Mouse (Mus musculus) hematopoietic stem cell, adult 5-6 weeks (primary cell): Measurements from ENCODE around the gene Eml4. TPM values are rescaled to one million over a fixed set of nuclear protein-coding genes. Genes with fewer than 3 reads are reported as not detected.

ENCODE experiments used
- ATAC-seq, 2 experiments: fragments of 125-278 bp in 1 of 2; replicated peaks in 1 of 2; 2 replicates each; pipeline ENCODE4 v1.8.0; 2016 to 2017; ENCODE audit warnings: inconsistent platforms in 2 of 2, mild to moderate bottlenecking in 2 of 2, moderate number of reproducible peaks in 2 of 2, low read depth in 1 of 2, moderate TSS enrichment in 1 of 2; ENCODE audit not compliant: low FRiP score in 2 of 2, poor library complexity in 2 of 2, severe bottlenecking in 2 of 2, insufficient read depth in 1 of 2, low TSS enrichment in 1 of 2
- total RNA-seq: library from RNA; stranded (forward); fragments of 172-1452, 232-1000 nt; gene quantifications from 2 replicates; pipeline ENCODE4 v1.2.3, GENCODE M21; 2017

Gene Eml4
- 90.9 and 91.0 TPM in 2 replicates for total RNA-seq

GRCm38 (mm10) chr17:83350379-83351091 is at the start of gene Eml4:
TSS of gene Eml4 (plus strand) at chr17:83350931.
- ATAC-seq = peak; percentile 88 to 89

- no peak for ATAC-seq
Observed at GRCm38 (mm10) chr17:83301433-83301832, 49.3 kb upstream of the Eml4 start.

- no peak for ATAC-seq
Observed at GRCm38 (mm10) chr17:83304089-83304822, 46.5 kb upstream of the Eml4 start.

GRCm38 (mm10) chr17:83306964-83307640 is 43.6 kb upstream of the Eml4 start:
- ATAC-seq = peak; percentile 60 to 61

- peak; percentile 37 to 43; a peak in 3 of 4 replicates for ATAC-seq
Observed at GRCm38 (mm10) chr17:83307641-83308296, 43.0 kb upstream of the Eml4 start.

GRCm38 (mm10) chr17:83308451-83308850 is 42.3 kb upstream of the Eml4 start:
- ATAC-seq = no peak

- ATAC-seq = no peak
Observed at GRCm38 (mm10) chr17:83309243-83309642, 41.5 kb upstream of the Eml4 start.

GRCm38 (mm10) chr17:83311806-83312205 is 38.9 kb upstream of the Eml4 start:
- ATAC-seq = no peak

- peak; percentile 77 to 91 for ATAC-seq
Observed at GRCm38 (mm10) chr17:83312244-83312918, 38.4 kb upstream of the Eml4 start.

- ATAC-seq = no peak
Observed at GRCm38 (mm10) chr17:83313046-83313689, 37.6 kb upstream of the Eml4 start.

- ATAC-seq = no peak
Observed at GRCm38 (mm10) chr17:83315476-83315875, 35.3 kb upstream of the Eml4 start.

GRCm38 (mm10) chr17:83322621-83323335 is 28.0 kb upstream of the Eml4 start:
- ATAC-seq = no peak

- ATAC-seq = peak in 1 of 2 experiments; percentile 39; a peak in 1 of 4 replicates
Observed at GRCm38 (mm10) chr17:83323410-83324268, 27.1 kb upstream of the Eml4 start.

- no peak for ATAC-seq
Observed at GRCm38 (mm10) chr17:83324269-83324616, 26.5 kb upstream of the Eml4 start.

- peak; percentile 12 to 32; a peak in 1 of 4 replicates for ATAC-seq
Observed at GRCm38 (mm10) chr17:83335183-83335584, 15.5 kb upstream of the Eml4 start.
